Mouse (Mus musculus): Measurements from ENCODE around the gene Mlf1. TPM values are rescaled to one million over a fixed set of nuclear protein-coding genes. Genes with fewer than 3 reads are reported as not detected.

The Mlf1 gene
- 1.9 and 2.5 TPM in 2 replicates for total RNA-seq (2017)

- peak; percentile 98 for ATAC-seq (replicated peaks; ENCODE audit: low read depth, poor library complexity, severe bottlenecking)
Measured at GRCm38 (mm10) chr3:67373872-67374271, at the start of gene Mlf1. Gene Mlf1, plus strand, starts transcription at chr3:67374097.

DNA sequence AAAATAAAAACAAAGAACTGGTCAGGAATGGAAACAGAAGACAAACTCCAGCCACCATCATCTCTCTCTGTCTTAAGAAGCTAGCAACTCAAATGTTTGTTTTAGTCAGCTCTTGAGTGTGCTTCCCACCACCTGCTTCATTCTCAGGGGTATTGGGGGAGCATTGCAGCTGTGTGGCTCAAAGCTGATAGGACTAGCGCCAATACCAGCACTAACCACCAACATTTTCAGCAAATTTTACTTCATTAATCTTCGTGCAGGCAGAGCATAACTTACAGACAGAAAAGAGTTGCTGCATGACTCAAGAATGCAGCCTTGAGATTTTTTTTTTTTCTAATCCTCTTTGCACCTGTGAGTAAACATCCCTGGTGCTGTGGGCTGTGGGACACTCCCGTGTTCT is 34.3 kb upstream of the Mlf1 start:
- ATAC-seq (replicated peaks; ENCODE audit: low read depth, poor library complexity, severe bottlenecking), result 0 out of 2 replicates have a peak, but pooled peaks have one; percentile 36

- ATAC-seq (replicated peaks; ENCODE audit: low read depth, poor library complexity, severe bottlenecking), result no peak
Measured at GRCm38 (mm10) chr3:67340921-67341320, 33.0 kb upstream of the Mlf1 start.

- no peak for ATAC-seq (replicated peaks; ENCODE audit: low read depth, poor library complexity, severe bottlenecking)
Measured at GRCm38 (mm10) chr3:67343004-67343662, 30.8 kb upstream of the Mlf1 start.

- ATAC-seq (replicated peaks; ENCODE audit: low read depth, poor library complexity, severe bottlenecking), result peak; percentile 93
Measured at GRCm38 (mm10) chr3:67344599-67344998, 29.3 kb upstream of the Mlf1 start.

DNA sequence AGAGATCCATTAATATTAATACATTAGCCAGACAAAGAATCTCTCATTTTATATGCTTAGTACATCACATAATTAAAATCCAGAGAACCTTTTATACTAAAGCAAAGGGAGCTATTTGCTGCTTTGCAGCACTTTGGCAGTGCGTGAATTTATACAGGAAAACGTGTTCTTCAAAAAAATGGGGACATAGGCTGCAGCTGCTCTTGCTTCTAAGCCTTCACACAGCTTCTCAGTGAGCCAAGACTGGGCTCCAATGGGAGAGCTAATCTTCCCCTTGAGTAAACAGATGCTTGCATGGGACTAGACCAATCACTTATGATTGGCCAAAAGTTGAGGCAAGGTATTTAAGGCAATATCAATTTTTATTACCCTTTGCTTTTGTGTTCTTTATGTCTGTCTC is 27.2 kb upstream of the Mlf1 start:
- no peak for ATAC-seq (replicated peaks; ENCODE audit: low read depth, poor library complexity, severe bottlenecking)

DNA sequence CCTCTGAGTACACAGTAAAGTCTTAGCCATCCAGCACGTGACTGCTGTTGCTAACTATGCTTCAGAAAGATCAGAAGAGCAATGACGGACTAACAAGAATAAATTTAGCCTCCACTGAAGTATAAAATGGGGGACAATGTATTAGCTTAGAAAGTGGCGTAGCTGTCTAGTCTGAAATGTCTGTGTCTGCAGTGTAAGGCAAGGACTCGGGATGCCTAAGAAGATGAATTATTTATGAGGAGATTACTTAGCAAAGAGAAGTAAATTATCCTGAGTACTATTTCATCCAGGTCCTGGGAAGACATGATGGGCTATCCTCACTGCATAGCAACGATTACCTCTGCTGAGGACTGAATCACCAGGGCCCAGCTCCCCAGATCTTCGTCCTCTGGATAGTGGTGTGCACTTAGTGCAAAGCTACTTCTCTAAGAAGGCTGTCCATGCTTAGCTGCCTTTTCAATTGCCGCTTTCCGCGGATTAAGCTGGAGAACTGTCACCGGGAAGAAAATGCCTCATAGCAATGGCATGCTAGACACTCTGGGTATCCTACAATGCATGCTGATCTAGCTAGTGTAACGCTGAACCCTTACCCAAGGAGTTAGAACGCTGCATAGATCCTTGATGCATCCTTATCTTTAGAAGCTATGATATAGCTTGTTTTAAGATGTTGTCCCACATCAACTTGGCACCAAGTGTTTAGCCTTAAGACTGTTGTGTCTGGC is 22.3 kb upstream of the Mlf1 start:
- no peak for ATAC-seq (replicated peaks; ENCODE audit: low read depth, poor library complexity, severe bottlenecking)

GRCm38 (mm10) chr3:67352128-67352762 is 21.7 kb upstream of the Mlf1 start:
- ATAC-seq (replicated peaks; ENCODE audit: low read depth, poor library complexity, severe bottlenecking), result peak; percentile 84

DNA sequence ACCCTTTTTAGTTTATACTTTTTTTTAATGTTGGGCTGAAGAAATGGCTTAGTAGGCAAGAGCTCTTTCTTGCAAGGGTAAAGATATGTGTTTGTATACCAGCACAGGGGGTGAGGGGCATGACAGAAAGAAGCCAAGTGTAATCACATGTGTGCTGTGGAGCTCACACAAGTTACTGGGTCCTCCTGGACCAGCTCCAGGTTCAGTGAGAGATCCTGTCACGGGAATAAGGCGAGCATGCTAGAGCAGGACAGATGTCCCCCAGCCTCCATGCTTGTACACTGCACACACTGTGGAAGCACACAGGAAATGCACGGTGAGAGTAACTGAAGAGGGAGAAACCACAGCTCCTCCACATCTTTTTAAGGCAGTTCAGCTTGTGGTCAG is 21.1 kb upstream of the Mlf1 start:
- no peak for ATAC-seq (replicated peaks; ENCODE audit: low read depth, poor library complexity, severe bottlenecking)

DNA sequence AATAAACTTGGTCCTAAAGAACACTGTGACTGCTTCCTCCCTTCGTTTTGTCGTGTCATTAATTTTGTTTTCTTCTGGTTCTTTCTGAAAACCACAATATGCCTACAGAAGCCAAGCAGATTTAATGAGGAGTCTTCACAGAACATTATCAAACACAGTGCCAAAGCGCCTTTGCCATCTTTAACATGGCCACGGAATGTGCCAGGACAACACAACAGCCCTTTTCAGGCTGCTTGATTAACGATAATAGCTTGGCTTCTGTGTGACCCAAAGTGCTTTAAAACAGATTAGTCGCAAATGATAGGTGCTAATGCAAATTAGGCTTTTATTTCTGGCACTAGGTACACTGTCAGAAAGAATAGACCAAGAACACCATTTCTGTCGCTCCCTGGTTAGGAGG is 15.5 kb upstream of the Mlf1 start:
- ATAC-seq (replicated peaks; ENCODE audit: low read depth, poor library complexity, severe bottlenecking), result no peak

- no peak for ATAC-seq (replicated peaks; ENCODE audit: low read depth, poor library complexity, severe bottlenecking)
Measured at GRCm38 (mm10) chr3:67366087-67366892, 7.6 kb upstream of the Mlf1 start.

- no peak for ATAC-seq (replicated peaks; ENCODE audit: low read depth, poor library complexity, severe bottlenecking)
Measured at GRCm38 (mm10) chr3:67367481-67367880, 6.4 kb upstream of the Mlf1 start.

GRCm38 (mm10) chr3:67369407-67370079 is 4.4 kb upstream of the Mlf1 start:
- 0 out of 2 replicates have a peak, but pooled peaks have one; percentile 36 for ATAC-seq (replicated peaks; ENCODE audit: low read depth, poor library complexity, severe bottlenecking)

DNA sequence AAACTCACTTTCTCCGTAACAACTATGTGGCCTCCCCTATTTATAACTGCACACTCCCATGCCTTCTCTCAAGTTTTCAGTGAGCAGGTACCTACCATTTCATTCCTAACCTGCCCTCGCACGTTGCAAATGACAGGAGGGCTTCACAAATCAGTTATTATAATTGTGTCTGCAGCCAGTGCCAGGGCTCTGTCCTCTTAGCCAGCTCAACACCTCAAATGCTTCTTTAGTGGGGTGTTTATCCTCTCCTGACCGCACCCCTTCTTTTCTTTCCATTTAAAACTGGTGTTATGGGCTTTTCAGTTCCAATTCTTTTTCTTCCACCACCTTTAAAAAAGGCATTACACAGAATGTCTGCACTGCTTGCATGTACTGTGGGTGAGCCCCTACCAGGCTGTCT is 1.7 kb upstream of the Mlf1 start:
- no peak for ATAC-seq (replicated peaks; ENCODE audit: low read depth, poor library complexity, severe bottlenecking)

DNA sequence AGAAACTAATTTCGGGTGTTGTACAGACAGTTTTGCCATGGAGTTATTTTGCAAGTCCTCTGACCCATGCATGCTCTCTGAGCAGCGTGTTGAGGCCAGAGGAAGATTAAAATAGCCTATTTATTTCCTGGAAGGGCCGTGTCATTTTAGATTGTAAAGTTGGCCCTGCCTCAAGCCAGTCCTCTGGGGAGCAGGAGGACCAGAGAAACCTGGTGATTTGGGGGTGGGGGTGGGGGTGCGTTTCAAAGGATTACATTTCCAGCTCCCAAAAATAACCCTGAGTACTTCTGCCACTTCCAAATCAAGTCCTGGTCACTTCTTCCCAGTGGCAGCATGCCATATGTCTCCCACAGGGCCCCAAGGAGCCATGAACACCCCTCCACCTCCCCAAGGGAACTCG is 1.1 kb upstream of the Mlf1 start:
- ATAC-seq (replicated peaks; ENCODE audit: low read depth, poor library complexity, severe bottlenecking), result no peak

DNA sequence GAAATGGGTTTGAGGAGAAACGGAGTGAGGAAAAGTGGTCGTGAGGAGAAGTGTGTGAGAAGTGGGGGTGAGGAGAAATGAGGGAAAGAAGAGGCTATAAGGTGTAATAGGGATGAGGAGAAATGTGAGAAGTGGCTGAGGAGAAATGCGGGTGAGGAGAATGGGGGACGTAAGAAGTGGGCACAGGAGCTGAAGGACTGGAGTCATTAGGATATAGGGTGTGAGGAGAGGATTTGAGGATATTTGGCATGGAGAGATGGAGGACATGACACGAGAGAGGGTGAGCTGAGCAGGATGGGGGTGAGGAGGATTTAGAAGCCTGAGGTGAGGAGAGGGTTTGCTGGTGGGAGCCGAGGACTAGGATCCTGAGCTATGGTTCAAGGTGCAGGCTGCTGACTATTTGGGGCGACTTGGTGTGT is 472 bp downstream of the Mlf1 start:
- ATAC-seq (replicated peaks; ENCODE audit: low read depth, poor library complexity, severe bottlenecking), result no peak

DNA sequence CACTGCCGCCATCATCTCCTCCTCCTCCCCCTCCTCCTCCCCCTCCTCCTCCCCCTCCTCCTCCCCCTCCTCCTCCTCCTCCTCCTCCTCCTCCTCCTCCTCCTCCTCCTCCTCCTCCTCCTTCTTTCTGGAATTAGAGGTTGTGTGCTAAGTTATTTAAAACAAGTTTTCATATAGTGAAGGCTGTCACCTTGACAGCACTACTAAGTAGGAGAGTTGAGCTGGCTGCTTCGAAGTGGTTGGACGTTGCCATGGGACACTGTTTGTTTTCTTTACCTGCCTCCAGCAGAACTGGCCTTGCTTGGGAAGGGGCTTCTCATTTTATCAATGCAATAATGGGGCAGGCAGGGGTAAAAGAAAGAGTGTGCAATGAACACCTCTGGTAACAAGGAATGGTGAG is 1.2 kb downstream of the Mlf1 start, which contains the start of gene Gm17402:
TSS of gene Gm17402 (minus strand) at position 101 of the 400 bp plus-strand sequence.
- ATAC-seq (replicated peaks; ENCODE audit: low read depth, poor library complexity, severe bottlenecking), result no peak

GRCm38 (mm10) chr3:67378215-67378614 is 4.3 kb downstream of the Mlf1 start:
- no peak for ATAC-seq (replicated peaks; ENCODE audit: low read depth, poor library complexity, severe bottlenecking)

DNA sequence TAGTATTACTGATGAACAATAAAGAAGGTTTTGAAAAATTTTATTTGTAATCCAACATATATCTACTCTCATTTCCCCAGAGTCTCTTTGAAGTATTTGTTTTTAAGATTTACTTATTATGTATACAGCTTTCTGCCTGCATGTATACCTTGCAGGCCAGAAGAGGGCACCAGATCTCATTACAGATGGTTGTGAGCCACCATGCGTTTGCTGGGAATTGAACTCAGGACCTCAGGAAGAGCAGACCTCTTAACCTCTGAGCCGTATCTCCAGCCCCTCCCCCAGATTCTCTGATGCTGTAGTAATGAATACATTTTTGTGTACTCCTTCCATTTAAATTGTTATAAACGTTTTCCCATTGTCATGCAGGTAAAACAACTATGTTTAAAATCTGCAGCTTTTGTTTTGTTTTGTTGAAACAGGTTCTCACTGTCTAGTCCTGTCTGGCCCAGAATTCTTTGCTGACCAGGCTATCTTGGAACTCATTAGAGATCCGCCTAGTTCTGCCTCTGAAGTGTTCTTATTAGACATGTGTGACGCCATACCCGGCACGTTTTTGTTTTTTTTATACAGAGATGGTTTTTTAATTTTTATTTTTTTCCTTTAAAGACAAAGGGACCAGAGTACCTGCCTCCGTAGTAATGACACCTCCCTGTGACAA is 55.6 kb downstream of the Mlf1 start:
- peak; percentile 10 for ATAC-seq (replicated peaks; ENCODE audit: low read depth, poor library complexity, severe bottlenecking)

All from common myeloid progenitor, adult 5-6 weeks (primary cell).